ENCODE assay signal across 21 mouse cellular contexts in genomic region chr8:29789207-29789606, GRCm38 (mm10).
DNase-seq lines count a peak whose midpoint lies in the region; ATAC-seq and TF ChIP-seq lines count a peak whose summit lies in the region.
"Had no signal": no experiment of that assay in that cellular context is flagged by ENCODE, and none has a peak within 500 bp of the region (broad histone marks: within the 10 kb centered on the region; RNA-seq: fewer than 3 reads in every experiment).

No protein-coding gene starts in this region.

- no peaks in the 10 kb centered on the region for H3K36me3 ChIP-seq in kidney, embryonic 16.5 days (ENCODE audit: insufficient read depth, low read length)
- H3K36me3 ChIP-seq in midbrain, embryonic 12.5 days = no peaks in the 10 kb centered on the region
- no peaks in the 10 kb centered on the region for H3K36me3 ChIP-seq in midbrain, embryonic 15.5 days (replicated peaks)
- H3K36me3 ChIP-seq: heart, embryonic 10.5 days; intestine, embryonic 15.5 days; limb, embryonic 15.5 days had no signal

- H3K4me1 ChIP-seq in kidney, embryonic 16.5 days (ENCODE audit: insufficient read depth, low read length) = no peaks in the 10 kb centered on the region
- H3K4me1 ChIP-seq in midbrain, embryonic 12.5 days = no peaks in the 10 kb centered on the region
- no peaks in the 10 kb centered on the region for H3K4me1 ChIP-seq in midbrain, embryonic 15.5 days
- H3K4me1 ChIP-seq: heart, embryonic 10.5 days; intestine, embryonic 15.5 days; limb, embryonic 15.5 days had no signal

- no peak overlapping the region for H3K27ac ChIP-seq in kidney, embryonic 16.5 days (ENCODE audit: low read length)
- no peak overlapping the region for H3K27ac ChIP-seq in midbrain, embryonic 12.5 days (replicated peaks)
- no peak overlapping the region for H3K27ac ChIP-seq in midbrain, embryonic 15.5 days
- H3K27ac ChIP-seq: heart, embryonic 10.5 days; hindbrain, embryonic 14.5 days; intestine, embryonic 15.5 days; limb, embryonic 15.5 days had no signal

- no peak for TF ChIP-seq CTCF in brain, embryonic 14.5 days (IDR thresholded peaks at IDR 0.05; ENCODE audit: borderline replicate concordance, extremely low read depth, insufficient read depth, insufficient read length)

- TF ChIP-seq POLR2A in brain, embryonic 14.5 days (IDR thresholded peaks at IDR 0.05; ENCODE audit: borderline replicate concordance, extremely low read depth, insufficient read depth, insufficient read length, poor library complexity, severe bottlenecking) = no peak

- no peaks in the 10 kb centered on the region for H3K9me3 ChIP-seq in kidney, embryonic 16.5 days (ENCODE audit: low read length)
- H3K9me3 ChIP-seq in midbrain, embryonic 12.5 days = no peaks in the 10 kb centered on the region
- H3K9me3 ChIP-seq in midbrain, embryonic 15.5 days = no peaks in the 10 kb centered on the region
- H3K9me3 ChIP-seq: heart, embryonic 10.5 days; intestine, embryonic 15.5 days; limb, embryonic 15.5 days had no signal

- no peak overlapping the region for H3K9ac ChIP-seq in kidney, embryonic 16.5 days (replicated peaks; ENCODE audit: low read length)
- no peak overlapping the region for H3K9ac ChIP-seq in midbrain, embryonic 12.5 days (replicated peaks)
- no peak overlapping the region for H3K9ac ChIP-seq in midbrain, embryonic 15.5 days
- H3K9ac ChIP-seq: hindbrain, embryonic 14.5 days; intestine, embryonic 15.5 days; limb, embryonic 15.5 days; lung, embryonic 14.5 days had no signal

- no peak overlapping the region for H3K4me3 ChIP-seq in kidney, embryonic 16.5 days (ENCODE audit: low read length)
- H3K4me3 ChIP-seq in midbrain, embryonic 12.5 days = no peak overlapping the region
- H3K4me3 ChIP-seq in midbrain, embryonic 15.5 days = no peak overlapping the region
- H3K4me3 ChIP-seq: heart, embryonic 10.5 days; intestine, embryonic 15.5 days; limb, embryonic 15.5 days had no signal

- H3K4me2 ChIP-seq in kidney, embryonic 16.5 days (replicated peaks; ENCODE audit: low read depth, low read length) = no peak overlapping the region
- no peak overlapping the region for H3K4me2 ChIP-seq in midbrain, embryonic 12.5 days (replicated peaks)
- no peak overlapping the region for H3K4me2 ChIP-seq in midbrain, embryonic 15.5 days
- H3K4me2 ChIP-seq: hindbrain, embryonic 14.5 days; intestine, embryonic 15.5 days; limb, embryonic 15.5 days; lung, embryonic 14.5 days had no signal

- ATAC-seq in kidney, embryonic 16.5 days (ENCODE audit: low FRiP score, low TSS enrichment) = 0 out of 2 replicates have a peak, but pooled peaks have one; percentile 49
- ATAC-seq in midbrain, embryonic 12.5 days (ENCODE audit: low FRiP score, low read depth) = peak; percentile 66; the same call in 1 of the 2 replicates
- ATAC-seq in midbrain, embryonic 15.5 days (replicated peaks) = no peak
- ATAC-seq: intestine, embryonic 15.5 days had no signal

- peak; percentile 17 for DNase-seq in adrenal gland, postnatal 14 days
- no peak for DNase-seq in adrenal gland, adult 8-10 months
- no peak for DNase-seq in kidney, adult 8-10 months
- peak; percentile 41 for DNase-seq in brain, embryonic 14.5 days (ENCODE audit: low read depth)
- DNase-seq: cerebellum, adult 11-12 months; cerebellum, postnatal 14 days; heart, postnatal 10 days; kidney, postnatal 25 days; lung, embryonic 14.5 days; lung, postnatal 4 days; right cerebral cortex, postnatal 14 days; spleen, adult 18-20 months; thymus, postnatal 25 days had no signal

- no peaks in the 10 kb centered on the region for H3K27me3 ChIP-seq in kidney, embryonic 16.5 days (ENCODE audit: insufficient read depth, low read length)
- H3K27me3 ChIP-seq in midbrain, embryonic 12.5 days = no peaks in the 10 kb centered on the region
- H3K27me3 ChIP-seq in midbrain, embryonic 15.5 days (replicated peaks) = no peaks in the 10 kb centered on the region
- H3K27me3 ChIP-seq: CH12.LX; intestine, embryonic 15.5 days; limb, embryonic 15.5 days had no signal

Comparison
In these comparisons a context has a peak if more than half of its experiments do, and no peak if none do; other contexts are left out.
1. DNase-seq: peak in adrenal gland, postnatal 14 days (single experiment) and brain, embryonic 14.5 days (single experiment); none in adrenal gland, adult 8-10 months (single experiment) and kidney, adult 8-10 months (0 of 2).